Mouse (Mus musculus) left cerebral cortex, postnatal 4 days (tissue): ENCODE data around the gene Tmem86a. TPM values are rescaled to one million over a fixed set of nuclear protein-coding genes. Genes with fewer than 3 reads are reported as not detected.
"Not testable (repeated sequence)": the region's sequence is repeated elsewhere in the genome, so short reads cannot be mapped to it uniquely, and the experiment has no call there.

ENCODE experiments used
- DNase-seq: peaks from one replicate; pipeline ENCODE4 v3.0.0-alpha.2; 2022
- intact Hi-C: fragments of 180-260 bp; cut with DNase I; formaldehyde crosslinking; loops from one replicate; pipeline ENCODE4 v1.15.1; 2025
- total RNA-seq, 2 experiments: library from RNA; stranded (reverse); gene quantifications; 2 replicates each; pipeline ENCODE4 v1.2.3; 2021

Gene Tmem86a
- total RNA-seq, 2 experiments from 2014 or later, result 10.6 to 12.4 TPM

GRCm38 (mm10) chr7:47025429-47025828 lies 25.0 kb upstream of the Tmem86a start:
- no peak for DNase-seq
- intact Hi-C loops, result no loop called here

GRCm38 (mm10) chr7:47026899-47027298 lies 23.5 kb upstream of the Tmem86a start:
- DNase-seq, intact Hi-C loops: not testable (repeated sequence)

- intact Hi-C loops, result no loop called here
- DNase-seq, result no peak
These were observed 22.9 kb upstream of the Tmem86a start for GRCm38 (mm10) chr7:47027520-47027919.

- intact Hi-C loops, result no loop called here
- no peak for DNase-seq
These were observed 19.7 kb upstream of the Tmem86a start for GRCm38 (mm10) chr7:47030517-47031193.

DNA sequence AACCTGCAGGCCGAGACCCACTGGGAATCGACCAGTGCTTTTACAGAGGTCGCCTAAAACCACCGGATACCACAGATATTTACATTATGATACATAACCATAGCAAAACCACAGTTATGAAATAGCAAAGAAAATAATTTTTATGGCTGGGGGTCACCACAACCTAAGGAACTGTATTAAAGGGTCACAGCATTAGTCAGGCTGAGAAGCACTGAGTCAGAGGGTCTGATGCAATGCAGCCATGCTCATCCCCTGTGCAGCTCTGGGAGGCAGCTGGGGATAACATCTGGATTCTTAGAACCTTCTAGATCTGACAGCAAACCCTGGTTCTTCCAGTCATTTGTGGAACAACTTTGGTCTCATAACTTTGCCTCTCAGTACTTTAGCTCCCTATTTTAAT lies 19.0 kb upstream of the Tmem86a start:
- intact Hi-C loops, result no loop called here
- no peak for DNase-seq

GRCm38 (mm10) chr7:47034785-47035384 lies 15.5 kb upstream of the Tmem86a start:
- DNase-seq, result no peak
- intact Hi-C loops, result no loop called here

DNA sequence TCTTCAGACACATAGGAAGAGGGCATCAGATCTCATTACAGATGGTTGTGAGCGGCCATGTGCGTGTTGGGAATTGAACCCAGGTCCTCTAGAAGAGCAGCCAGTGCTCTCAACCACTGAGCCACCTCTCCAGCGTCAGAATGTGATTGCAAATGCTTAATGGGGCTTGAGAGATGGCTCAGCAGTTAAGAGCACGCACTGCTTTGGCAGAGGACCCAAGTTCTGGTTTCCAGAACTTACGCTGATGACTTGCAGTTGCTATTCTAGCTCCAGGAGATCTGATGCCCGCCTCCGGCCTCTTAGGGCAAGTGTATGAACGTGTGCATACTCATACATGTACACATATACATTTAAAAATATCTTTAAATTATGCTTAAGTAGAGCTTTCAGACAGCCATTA lies 15.0 kb upstream of the Tmem86a start:
- DNase-seq, result no peak
- intact Hi-C loops, result no loop called here

DNA sequence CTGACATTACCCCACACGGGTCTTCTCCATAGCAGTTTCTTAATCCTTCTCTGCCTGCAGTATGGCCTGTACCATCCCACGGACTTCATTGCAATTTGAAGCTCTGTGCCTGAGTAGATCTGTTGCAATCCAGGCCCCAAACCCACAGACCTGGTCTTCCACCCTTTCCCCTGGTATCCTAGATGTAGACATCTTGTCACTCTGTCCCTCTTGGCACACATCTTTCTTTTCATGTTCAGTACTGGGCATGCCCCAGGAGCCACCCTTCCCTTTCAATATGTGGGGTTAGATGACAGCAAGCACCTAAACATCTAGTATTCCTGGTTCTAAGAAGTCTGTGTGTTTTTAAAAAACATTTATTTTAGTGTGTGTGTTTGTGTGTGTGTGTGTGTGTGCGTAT lies 8.7 kb upstream of the Tmem86a start:
- no peak for DNase-seq
- intact Hi-C loops, result no loop called here

DNA sequence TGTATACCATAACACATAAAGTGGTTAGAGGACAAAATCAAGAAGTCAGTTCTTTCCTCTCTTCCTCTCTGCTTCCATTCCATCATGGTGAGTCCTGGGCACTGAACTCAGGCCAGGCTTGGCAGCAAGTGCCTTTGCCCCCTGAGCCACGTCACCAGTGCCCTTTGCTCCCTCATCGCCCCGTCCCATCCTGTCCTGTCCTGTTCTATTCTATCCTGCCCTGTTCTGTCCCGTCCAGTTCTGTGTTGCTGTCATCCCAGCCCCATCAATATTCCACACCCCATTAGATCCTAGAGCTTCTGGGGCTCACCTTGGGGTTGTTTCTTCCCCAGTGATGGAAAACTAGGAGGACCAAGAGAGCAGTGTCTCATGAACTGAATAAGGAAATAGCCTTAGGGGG lies 8.3 kb upstream of the Tmem86a start:
- no peak for DNase-seq
- intact Hi-C loops, result no loop called here

DNA sequence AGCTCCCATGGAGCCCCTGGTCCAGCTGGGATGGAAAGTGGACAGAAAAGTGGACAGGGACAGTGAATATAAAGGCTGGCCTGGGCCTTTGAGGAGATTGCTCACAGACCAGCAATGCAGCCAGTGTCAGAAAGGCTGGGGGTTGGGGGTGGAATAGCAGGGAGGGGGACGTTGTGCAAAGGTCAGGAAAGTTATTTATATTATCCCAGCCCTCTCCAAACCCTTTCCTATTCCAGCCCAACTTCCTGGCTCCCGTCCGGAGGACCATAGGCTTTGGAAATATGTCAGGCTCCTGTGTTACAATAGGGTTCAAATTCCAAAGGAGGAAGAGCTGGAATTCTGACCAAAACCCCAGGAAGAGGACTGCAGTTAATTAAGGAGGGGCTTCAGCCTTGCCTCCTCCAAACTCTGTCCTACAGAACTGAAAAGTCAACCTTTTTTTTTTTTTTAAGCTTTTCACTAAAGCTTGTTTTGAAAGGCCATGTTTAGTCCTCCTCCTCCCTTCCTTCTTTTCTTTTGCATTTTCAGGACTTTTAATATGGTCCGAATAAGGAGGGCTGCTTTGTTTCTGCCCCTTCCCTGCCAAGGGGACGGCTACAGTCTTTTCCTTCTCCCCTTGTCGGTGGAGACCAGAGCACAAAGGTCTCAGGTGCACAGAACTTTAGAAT lies 7.4 kb upstream of the Tmem86a start:
- intact Hi-C loops, result no loop called here
- DNase-seq, result no peak

- peak; percentile 41 for DNase-seq
- intact Hi-C loops, result no loop called here
These were observed 365 bp downstream of the Tmem86a start for GRCm38 (mm10) chr7:47050766-47051165.

DNA sequence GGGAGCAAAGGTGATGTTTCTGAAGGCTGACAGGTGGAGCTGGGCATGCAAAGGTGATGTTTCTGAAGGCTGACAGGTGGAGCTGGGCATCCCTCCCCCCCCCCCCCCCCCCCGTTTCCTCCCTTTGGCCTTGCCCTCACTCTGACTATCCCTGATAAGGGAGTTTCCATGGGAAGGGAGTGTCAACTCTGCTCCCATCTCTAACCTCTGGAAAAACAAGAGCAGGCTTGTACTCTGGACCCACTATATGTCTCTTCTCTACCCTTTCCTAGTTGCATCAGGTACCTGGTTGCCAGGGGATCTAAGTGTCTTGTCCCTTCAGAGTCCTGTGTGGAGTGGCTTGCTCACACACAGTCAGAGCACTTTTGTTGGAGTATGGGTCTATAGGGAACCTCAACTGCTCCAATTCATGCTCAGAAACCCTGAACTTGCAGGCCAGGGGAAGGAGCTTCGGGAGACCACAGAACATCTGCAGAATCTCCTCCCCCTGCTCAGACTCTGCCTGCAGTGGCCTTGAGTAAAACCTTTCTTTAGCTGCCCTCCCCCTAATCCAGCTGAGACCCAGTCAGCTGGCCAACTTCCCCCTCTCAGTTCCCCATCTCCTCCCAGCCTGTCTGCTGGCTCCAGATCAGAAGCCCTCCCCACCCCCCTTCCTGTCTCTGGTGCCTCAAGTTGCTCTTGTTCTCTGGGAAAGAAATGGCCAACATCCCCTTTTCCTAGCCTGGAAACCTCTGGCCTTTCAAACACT lies 1.2 kb downstream of the Tmem86a start:
- peak; percentile 73 for DNase-seq
- intact Hi-C loops, result no loop called here

GRCm38 (mm10) chr7:47052276-47052675 lies 1.9 kb downstream of the Tmem86a start:
- DNase-seq, result peak; percentile 43
- intact Hi-C loops, result no loop called here

DNA sequence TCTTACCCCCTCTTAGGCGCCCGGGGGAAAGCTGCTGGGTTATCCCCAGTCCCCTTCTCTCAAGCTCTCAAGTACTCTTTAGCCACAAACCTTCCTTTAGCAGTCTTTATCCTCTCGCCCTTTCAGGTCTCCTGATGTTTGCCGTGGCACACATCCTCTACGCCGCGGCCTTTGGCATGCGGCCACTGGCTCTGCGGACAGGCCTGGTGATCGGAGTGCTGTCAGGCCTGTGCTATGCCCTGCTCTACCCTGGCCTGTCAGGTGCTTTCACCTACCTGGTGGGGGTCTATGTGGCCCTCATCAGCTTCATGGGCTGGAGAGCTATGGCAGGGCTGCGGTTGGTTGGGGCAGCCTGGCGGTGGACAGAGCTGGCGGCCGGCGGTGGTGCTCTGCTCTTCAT lies 2.9 kb downstream of the Tmem86a start:
- no peak for DNase-seq
- intact Hi-C loops, result no loop called here

DNA sequence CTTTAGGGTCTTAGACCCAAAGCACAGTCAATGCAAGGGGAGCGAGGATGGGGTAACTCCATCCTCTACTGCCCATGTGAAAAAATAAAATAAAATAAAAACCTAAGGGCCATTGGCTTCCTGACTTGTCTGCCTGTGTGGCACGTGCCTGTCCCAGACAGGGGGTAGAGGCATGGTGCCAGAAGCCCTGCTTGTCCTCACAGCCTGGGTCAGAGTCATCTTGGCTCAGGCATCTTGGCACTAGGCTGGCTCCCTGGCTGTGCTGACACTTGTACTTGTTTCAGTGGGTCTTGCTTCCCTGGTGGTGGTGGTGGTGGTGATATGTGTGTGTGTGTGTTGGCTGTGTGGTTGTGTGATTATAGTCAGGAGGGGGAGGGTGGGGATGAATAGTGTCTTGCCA lies 4.3 kb downstream of the Tmem86a start:
- intact Hi-C loops, result no loop called here
- peak; percentile 67 for DNase-seq

DNA sequence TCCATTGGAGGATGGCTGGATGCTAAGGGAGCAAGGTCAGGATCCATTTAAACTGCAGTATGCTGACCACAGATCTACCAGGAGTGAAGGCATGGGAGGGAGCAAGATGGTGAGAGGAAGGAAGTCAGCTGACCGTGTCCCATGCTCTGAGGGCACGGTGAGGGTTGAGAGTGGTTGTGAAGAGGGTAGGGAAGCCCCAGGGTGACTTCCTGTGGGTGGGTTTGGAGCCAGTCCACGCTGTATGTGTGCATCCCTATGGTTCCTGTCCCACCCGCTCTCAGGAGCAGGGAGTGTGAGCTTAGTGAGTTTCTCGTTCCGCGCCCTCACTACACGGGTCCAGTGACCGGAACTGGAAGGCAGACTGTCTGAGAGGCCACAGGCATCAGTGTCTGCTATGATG lies 5.3 kb downstream of the Tmem86a start:
- no peak for DNase-seq
- intact Hi-C loops, result no loop called here

GRCm38 (mm10) chr7:47056273-47056672 lies 5.9 kb downstream of the Tmem86a start:
- intact Hi-C loops, result no loop called here

GRCm38 (mm10) chr7:47059339-47059738 lies 8.9 kb downstream of the Tmem86a start:
- intact Hi-C loops, result no loop called here
- no peak for DNase-seq

More at GRCm38 (mm10) chr7:47056273-47056672, 5.9 kb downstream of the Tmem86a start:
- DNase-seq, result no peak

- intact Hi-C loops, result no loop called here
- no peak for DNase-seq
These were observed 11.2 kb downstream of the Tmem86a start for GRCm38 (mm10) chr7:47061560-47061959.

DNA sequence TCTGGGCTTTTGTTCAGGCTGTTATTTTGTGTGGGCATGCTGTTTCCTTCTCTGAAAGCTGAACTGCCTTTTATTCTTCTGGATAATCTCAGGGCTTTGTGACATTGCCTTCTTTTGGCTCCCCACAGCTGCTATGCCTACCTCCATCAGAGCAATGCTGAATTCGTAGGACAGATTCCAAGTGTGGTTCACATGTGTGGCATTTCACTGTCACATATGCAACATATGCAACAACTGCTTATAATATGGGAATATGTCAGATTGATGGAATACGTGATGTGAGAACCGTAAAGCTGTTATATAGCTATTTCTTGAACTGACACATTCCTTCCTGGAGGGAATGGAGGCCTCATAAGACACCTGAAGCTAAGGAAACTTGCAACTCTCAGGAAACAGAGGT lies 16.5 kb downstream of the Tmem86a start:
- no peak for DNase-seq
- intact Hi-C loops, result no loop called here

GRCm38 (mm10) chr7:47067879-47068278 lies 17.5 kb downstream of the Tmem86a start:
- DNase-seq, result no peak
- intact Hi-C loops, result no loop called here
